Mouse (Mus musculus): ENCODE results near the gene Sema3b. TPM values are rescaled to one million over a fixed set of nuclear protein-coding genes. Genes with fewer than 3 reads are reported as not detected.
"Not testable (repeated sequence)": the region's sequence is repeated elsewhere in the genome, so short reads cannot be mapped to it uniquely, and the experiment has no call there.

Sema3b gene
- polyA plus RNA-seq, 1 experiment from 2014 or later, result 2.6 TPM

GRCm38 (mm10) chr9:107570016-107570415 is 39.0 kb downstream of the Sema3b start:
- WGBS, result 47% methylated on average over 13 of the region's 13 CpGs
- Histone ChIP-seq H3K9me3 (no peaks in the 10 kb centered on the region), H3K36me3 (replicated peaks) (peaks cover 58% of the 10 kb centered on the region), H3K27me3 (no peaks in the 10 kb centered on the region), H3K4me2 (peak overlapping the region; percentile 88), H3K9ac (peak overlapping the region; percentile 84), H3K4me3 (replicated peaks) (peak overlapping the region; percentile 82), H3K4me1 (peaks cover 49% of the 10 kb centered on the region), H3K27ac (peak overlapping the region; percentile 86)
- ATAC-seq (ENCODE audit: low FRiP score), result no peak

DNA sequence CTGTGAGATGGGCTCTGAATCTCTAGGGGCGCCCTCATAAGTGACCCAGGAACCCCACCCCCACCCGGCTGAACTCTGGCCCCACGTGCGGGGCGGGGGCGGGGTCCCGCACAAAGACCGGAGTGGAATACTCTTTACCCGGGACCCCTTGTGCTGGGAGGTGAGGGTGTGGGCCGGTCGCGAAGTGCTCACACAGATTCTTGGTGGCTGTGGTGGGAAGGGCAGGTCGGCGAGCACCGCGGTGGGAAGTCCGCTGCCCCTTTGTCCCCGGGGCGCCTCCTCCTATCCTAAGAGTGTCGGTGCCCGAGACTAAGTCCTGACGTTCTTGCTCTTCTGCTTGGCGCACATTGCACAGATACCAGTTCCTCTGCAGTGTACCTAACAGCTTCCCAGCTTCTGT is 39.8 kb downstream of the Sema3b start:
- Histone ChIP-seq H3K9ac (peak overlapping the region; percentile 84), H3K36me3 (replicated peaks) (peaks cover 58% of the 10 kb centered on the region), H3K9me3 (no peaks in the 10 kb centered on the region), H3K4me2 (peak overlapping the region; percentile 88), H3K27me3 (no peaks in the 10 kb centered on the region), H3K4me3 (replicated peaks) (peak overlapping the region; percentile 82), H3K27ac (peak overlapping the region; percentile 86), H3K4me1 (peaks cover 50% of the 10 kb centered on the region)
- ATAC-seq (ENCODE audit: low FRiP score), result peak; percentile 44
- WGBS, result 1% methylated on average over 23 of the region's 23 CpGs

DNA sequence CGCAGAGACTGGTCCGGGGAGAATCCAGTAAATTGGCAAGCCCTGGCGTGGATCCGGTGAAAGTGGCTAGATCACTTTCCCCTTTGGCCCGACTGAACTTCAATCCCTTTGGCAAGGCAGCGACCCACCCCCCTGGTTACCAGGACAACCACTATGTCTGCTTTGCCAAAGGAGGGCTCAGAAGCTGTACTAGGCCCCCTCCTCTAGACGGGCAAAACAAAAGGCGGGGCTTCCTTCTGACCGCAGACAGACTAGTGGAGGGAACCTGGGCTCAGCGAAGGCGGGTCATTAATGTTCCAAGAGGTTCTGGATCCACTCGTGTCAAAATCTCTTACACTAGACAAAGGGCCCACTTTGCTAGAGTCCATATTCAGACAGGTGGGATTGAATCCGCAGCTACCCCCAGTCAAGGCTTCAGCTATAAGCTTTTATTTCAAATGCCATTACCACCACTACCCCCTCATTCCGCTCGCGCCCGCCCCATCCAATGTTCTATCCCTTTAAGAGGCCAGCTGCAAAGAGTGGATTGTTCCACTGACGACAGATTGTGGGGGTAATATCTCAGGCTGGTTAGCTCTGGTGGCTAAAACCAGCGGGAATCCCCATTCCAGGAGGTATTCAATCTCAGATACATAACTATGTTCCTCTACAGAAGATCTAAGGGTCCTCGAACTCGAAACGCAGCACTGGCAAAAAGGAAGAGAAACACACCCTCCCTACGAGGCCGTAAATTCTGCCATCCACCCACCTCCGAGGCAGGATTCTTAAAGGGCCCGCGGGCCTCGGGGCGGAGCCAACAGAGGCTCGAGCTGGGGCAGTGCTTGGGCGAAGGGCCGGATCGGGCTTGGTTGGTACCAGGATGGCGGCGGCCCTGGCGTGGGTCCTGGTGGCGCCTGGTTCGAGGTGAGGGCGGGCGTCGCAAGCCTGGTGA is 40.4 kb downstream of the Sema3b start:
- Histone ChIP-seq H3K9ac (peak overlapping the region; percentile 84), H3K27me3 (no peaks in the 10 kb centered on the region), H3K4me3 (replicated peaks) (peak overlapping the region; percentile 82), H3K27ac (peak overlapping the region; percentile 86), H3K9me3 (no peaks in the 10 kb centered on the region), H3K4me2 (peak overlapping the region; percentile 88), H3K36me3 (replicated peaks) (peaks cover 57% of the 10 kb centered on the region), H3K4me1 (peaks cover 57% of the 10 kb centered on the region)
- ATAC-seq (ENCODE audit: low FRiP score), result peak; percentile 91
- WGBS, result under 1% methylated on average over 41 of the region's 41 CpGs

- ATAC-seq (ENCODE audit: low FRiP score), result no peak
- H3K4me2 ChIP-seq, result peak within 1 kb of the TSS; percentile 88
- H3K4me1 ChIP-seq, result peaks cover 60% of the 10 kb centered on the region
- H3K27ac ChIP-seq, result peak within 1 kb of the TSS; percentile 86
- no peaks in the 10 kb centered on the region for H3K27me3 ChIP-seq
- H3K9ac ChIP-seq, result peak within 1 kb of the TSS; percentile 84
- H3K36me3 ChIP-seq (replicated peaks), result peaks cover 49% of the 10 kb centered on the region
- peak within 1 kb of the TSS; percentile 82 for H3K4me3 ChIP-seq (replicated peaks)
- H3K9me3 ChIP-seq, result no peaks in the 10 kb centered on the region
- WGBS, result 4% methylated on average over 18 of the region's 18 CpGs
Observed at GRCm38 (mm10) chr9:107567702-107568319, 41.2 kb downstream of the Sema3b start, which contains the start of gene Hyal2. Gene Hyal2 (plus strand): TSS chr9:107567945.

GRCm38 (mm10) chr9:107566855-107567254 is 42.2 kb downstream of the Sema3b start:
- Histone ChIP-seq H3K27me3 (no peaks in the 10 kb centered on the region), H3K27ac (peak overlapping the region; percentile 54; the same call in 1 of the 2 replicates), H3K4me3 (replicated peaks) (no peak overlapping the region), H3K36me3 (replicated peaks) (peaks cover 45% of the 10 kb centered on the region), H3K4me1 (peaks cover 59% of the 10 kb centered on the region), H3K4me2 (no peak overlapping the region), H3K9ac (no peak overlapping the region), H3K9me3 (no peaks in the 10 kb centered on the region)
- no peak for ATAC-seq (ENCODE audit: low FRiP score)
- 71% methylated on average over 3 of the region's 3 CpGs for WGBS

- no peak overlapping the region for H3K9ac ChIP-seq
- H3K27me3 ChIP-seq, result no peaks in the 10 kb centered on the region
- H3K4me3 ChIP-seq (replicated peaks), result no peak overlapping the region
- H3K4me2 ChIP-seq, result no peak overlapping the region
- no peaks in the 10 kb centered on the region for H3K9me3 ChIP-seq
- ATAC-seq (ENCODE audit: low FRiP score), result no peak
- no peak overlapping the region for H3K27ac ChIP-seq
- H3K4me1 ChIP-seq, result peaks cover 52% of the 10 kb centered on the region
- 61% methylated on average over 15 of the region's 15 CpGs for WGBS
- H3K36me3 ChIP-seq (replicated peaks), result peaks cover 45% of the 10 kb centered on the region
Observed at GRCm38 (mm10) chr9:107566041-107566709, 42.9 kb downstream of the Sema3b start.

- H3K36me3 ChIP-seq (replicated peaks), result peaks cover 45% of the 10 kb centered on the region
- not testable (repeated sequence) for ATAC-seq (ENCODE audit: low FRiP score); H3K9me3 ChIP-seq; H3K27me3 ChIP-seq; H3K9ac ChIP-seq; H3K4me2 ChIP-seq; H3K4me3 ChIP-seq (replicated peaks)
- H3K4me1 ChIP-seq, result peaks cover 46% of the 10 kb centered on the region
- H3K27ac ChIP-seq, result 0 out of 2 replicates have a peak overlapping the region, but pooled peaks have one; percentile 8
- WGBS, result 50% methylated on average over 5 of the region's 5 CpGs
Observed at GRCm38 (mm10) chr9:107565556-107565955, 43.5 kb downstream of the Sema3b start.

- H3K4me1 ChIP-seq, result peaks cover 33% of the 10 kb centered on the region
- peak; percentile 97 for ATAC-seq (ENCODE audit: low FRiP score)
- H3K4me3 ChIP-seq (replicated peaks), result peak within 1 kb of the TSS; percentile 96
- peak within 1 kb of the TSS; percentile 83 for H3K4me2 ChIP-seq
- under 1% methylated on average over 45 of the region's 46 CpGs for WGBS
- H3K36me3 ChIP-seq (replicated peaks), result peaks cover 67% of the 10 kb centered on the region
- no peaks in the 10 kb centered on the region for H3K27me3 ChIP-seq
- no peaks in the 10 kb centered on the region for H3K9me3 ChIP-seq
- peak within 1 kb of the TSS; percentile 89 for H3K9ac ChIP-seq
- H3K27ac ChIP-seq, result peak within 1 kb of the TSS; percentile 57; the same call in 1 of the 2 replicates
Observed at GRCm38 (mm10) chr9:107563029-107563581, 45.9 kb downstream of the Sema3b start, which contains the start of gene Tusc2. Gene Tusc2 (plus strand): TSS chr9:107563255.

DNA sequence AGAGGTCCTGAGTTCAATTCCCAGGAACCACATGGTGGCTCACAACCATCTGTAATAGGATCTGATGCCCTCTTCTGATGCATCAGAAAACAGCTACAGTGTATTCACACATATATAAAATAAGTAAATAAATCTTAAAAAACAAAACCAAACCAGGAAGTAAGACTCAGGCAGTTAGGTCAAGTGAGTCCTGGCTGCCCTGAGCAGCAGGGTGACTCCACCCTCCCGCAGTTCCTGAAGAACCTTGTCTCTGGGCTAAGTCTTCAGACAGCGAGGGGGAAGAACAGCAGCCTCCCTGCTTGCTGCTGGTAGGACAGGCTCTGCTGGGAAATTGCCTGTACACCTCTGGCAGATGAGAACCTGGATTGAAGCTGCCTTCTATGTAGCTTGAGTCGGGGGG is 52.7 kb downstream of the Sema3b start:
- H3K4me2 ChIP-seq, result peak overlapping the region; percentile 82
- peaks cover 50% of the 10 kb centered on the region for H3K4me1 ChIP-seq
- peaks cover 44% of the 10 kb centered on the region for H3K36me3 ChIP-seq (replicated peaks)
- peak overlapping the region; percentile 80; the same call in 1 of the 2 replicates for H3K9ac ChIP-seq
- H3K27me3 ChIP-seq, result peaks cover 22% of the 10 kb centered on the region
- 85% methylated on average over 3 of the region's 3 CpGs for WGBS
- H3K27ac ChIP-seq, result no peak overlapping the region
- 0 out of 2 replicates have a peak overlapping the region, but pooled peaks have one; percentile 63 for H3K4me3 ChIP-seq (replicated peaks)
- ATAC-seq (ENCODE audit: low FRiP score), result no peak
- no peaks in the 10 kb centered on the region for H3K9me3 ChIP-seq

DNA sequence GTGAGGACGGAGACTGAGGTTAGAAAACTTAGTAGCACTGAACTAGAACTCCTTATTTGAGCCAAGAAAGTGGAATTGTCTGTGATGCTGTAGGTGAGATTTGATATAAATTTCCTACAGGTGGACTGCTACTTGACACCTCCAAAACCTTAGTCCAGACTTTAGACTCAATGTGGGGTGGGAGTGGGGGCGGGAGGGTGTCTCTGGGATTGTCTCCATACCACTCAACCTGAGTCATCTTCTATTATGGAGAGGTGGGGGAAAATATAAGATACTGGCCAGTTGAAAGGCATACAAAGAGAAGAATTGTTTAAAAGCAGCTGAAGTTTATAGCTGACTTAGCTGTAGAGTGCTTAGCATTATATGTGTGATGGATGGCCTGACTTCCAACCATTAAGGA is 53.3 kb downstream of the Sema3b start:
- WGBS, result 50% methylated on average over 2 of the region's 2 CpGs
- Histone ChIP-seq H3K4me2 (peak overlapping the region; percentile 82), H3K4me3 (replicated peaks) (peak overlapping the region; percentile 63), H3K9me3 (no peaks in the 10 kb centered on the region), H3K27me3 (peaks cover 28% of the 10 kb centered on the region), H3K4me1 (peaks cover 55% of the 10 kb centered on the region), H3K27ac (0 out of 2 replicates have a peak overlapping the region, but pooled peaks have one; percentile 92), H3K9ac (peak overlapping the region; percentile 80), H3K36me3 (replicated peaks) (peaks cover 38% of the 10 kb centered on the region)
- no peak for ATAC-seq (ENCODE audit: low FRiP score)

- peak overlapping the region; percentile 63 for H3K4me3 ChIP-seq (replicated peaks)
- peaks cover 55% of the 10 kb centered on the region for H3K4me1 ChIP-seq
- under 1% methylated on average over 23 of the region's 23 CpGs for WGBS
- ATAC-seq (ENCODE audit: low FRiP score), result peak; percentile 39
- H3K9ac ChIP-seq, result peak overlapping the region; percentile 80
- peaks cover 35% of the 10 kb centered on the region for H3K27me3 ChIP-seq
- H3K27ac ChIP-seq, result peak overlapping the region; percentile 92
- no peaks in the 10 kb centered on the region for H3K9me3 ChIP-seq
- peak overlapping the region; percentile 82 for H3K4me2 ChIP-seq
- peaks cover 31% of the 10 kb centered on the region for H3K36me3 ChIP-seq (replicated peaks)
Observed at GRCm38 (mm10) chr9:107555031-107555457, 54.0 kb downstream of the Sema3b start.
